ENCODE assay signal across 8 mouse cellular contexts in the genomic region with DNA sequence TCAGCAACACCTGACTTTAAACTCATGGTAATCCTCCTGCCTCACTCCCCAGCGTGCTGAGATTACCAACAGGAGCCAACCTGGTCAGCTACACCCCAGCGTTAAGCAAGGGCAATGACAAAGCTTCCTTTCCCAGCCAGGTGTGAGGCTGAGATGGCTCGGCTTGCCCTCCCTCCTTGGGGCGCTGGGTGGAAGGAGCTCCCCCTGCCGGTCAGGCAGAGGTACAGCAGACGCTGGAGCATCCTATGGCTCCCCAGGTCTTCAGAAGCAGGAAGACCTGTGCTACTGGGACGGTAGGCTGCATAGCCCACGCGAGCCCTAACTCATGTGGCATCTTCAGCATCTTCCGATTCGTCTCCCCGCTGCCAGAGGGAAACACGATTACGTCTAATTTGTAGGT.
DNase-seq lines count a peak whose midpoint lies in the region.

No protein-coding gene starts in this region.

- DNase-seq in gastrocnemius, postnatal 10 days, result peak; percentile 47
- no peak for DNase-seq in gastrocnemius, adult 8-10 months (ENCODE audit: low spot score in 2 of 2)
- DNase-seq in urinary bladder, adult 2 months (ENCODE audit: low spot score), result peak; percentile 38
- no peak for DNase-seq in urinary bladder, postnatal 10 days (ENCODE audit: low spot score)
- peak; percentile 63 for DNase-seq in embryo, embryonic 10 days (ENCODE audit: low spot score)
- DNase-seq in lung, postnatal 25 days (ENCODE audit: low spot score), result peak; percentile 49
- peak; percentile 34 for DNase-seq in testis, postnatal 14 days (ENCODE audit: low spot score)
- DNase-seq in gastrocnemius, postnatal 4 days (ENCODE audit: low spot score in 2 of 2), result no peak

Comparison
In these comparisons a context has a peak if more than half of its experiments do, and no peak if none do; other contexts are left out.
1. DNase-seq: peak in gastrocnemius, postnatal 10 days (single experiment), urinary bladder, adult 2 months (single experiment), embryo, embryonic 10 days (single experiment), lung, postnatal 25 days (single experiment) and testis, postnatal 14 days (single experiment); none in gastrocnemius, adult 8-10 months (0 of 2), urinary bladder, postnatal 10 days (single experiment) and gastrocnemius, postnatal 4 days (0 of 2).